Mouse (Mus musculus) intestine, embryonic 14.5 days (tissue): Measurements from ENCODE around the gene Gm28044. TPM values are rescaled to one million over a fixed set of nuclear protein-coding genes. Genes with fewer than 3 reads are reported as not detected.
"Not testable (repeated sequence)": the region's sequence is repeated elsewhere in the genome, so short reads cannot be mapped to it uniquely, and the experiment has no call there.

Source experiments
- ATAC-seq: fragments of 200-750 bp; cut with Nextera tagmentation; replicated peaks from 2 replicates; pipeline ENCODE4 v1.8.0; 2017; ENCODE audit warnings: low read depth, moderate number of reproducible peaks, moderate TSS enrichment, moderate library complexity; ENCODE audit not compliant: low FRiP score, low TSS enrichment
- DNase-seq: peaks from one replicate; pipeline ENCODE4 v3.0.0-alpha.2; 2018; ENCODE audit warnings: low spot score
- H3K27ac ChIP-seq: fragments of 300-500 bp; sonication (generic); 2 replicates; pipeline ENCODE4 v1.5.1; 2014; ENCODE audit warnings: low read depth, mild to moderate bottlenecking, control low read depth
- H3K27me3 ChIP-seq: fragments of 300-500 bp; sonication (generic); replicated peaks from 2 replicates; pipeline ENCODE4 v1.6.1; 2014; ENCODE audit warnings: low read length, control low read depth; ENCODE audit not compliant: control insufficient read depth, insufficient read depth
- H3K36me3 ChIP-seq: fragments of 300-500 bp; sonication (generic); 2 replicates; pipeline ENCODE4 v1.6.1; 2014; ENCODE audit warnings: low read length, control low read depth; ENCODE audit not compliant: control insufficient read depth, insufficient read depth
- H3K4me1 ChIP-seq: fragments of 300-500 bp; sonication (generic); replicated peaks from 2 replicates; pipeline ENCODE4 v1.6.1; 2014; ENCODE audit warnings: low read length, control low read depth, mixed read lengths; ENCODE audit not compliant: control insufficient read depth, insufficient read depth
- H3K4me2 ChIP-seq: fragments of 300-500 bp; sonication (generic); 2 replicates; pipeline ENCODE4 v1.6.1; 2014; ENCODE audit warnings: low read length
- H3K4me3 ChIP-seq: fragments of 300-500 bp; sonication (generic); 2 replicates; pipeline ENCODE4 v1.5.1; 2014; ENCODE audit warnings: low read depth, low read length, control low read depth, mixed read lengths
- H3K9ac ChIP-seq: fragments of 300-500 bp; sonication (generic); 2 replicates; pipeline ENCODE4 v1.6.1; 2014; ENCODE audit warnings: mild to moderate bottlenecking, low read length
- H3K9me3 ChIP-seq: fragments of 300-500 bp; sonication (generic); 2 replicates; pipeline ENCODE4 v1.6.1; 2016; ENCODE audit warnings: low read length, control low read depth; ENCODE audit not compliant: control insufficient read depth
- WGBS: fragments of 180-500 bp; shearing (Covaris S2); extraction: QIAGEN DNeasy Blood & Tissue Kit; methylation state at CpG from one replicate; pipeline ENCODE4 v1.1.7; 2014; 5-methylcytosine and 5-hydroxymethylcytosine counted together
- polyA plus RNA-seq: library from polyadenylated mRNA; unstranded; fragments of >200 nt; fragmentation: Nextera tagmentation; extraction: Ambion mirVana; gene quantifications from 2 replicates; pipeline ENCODE4 v1.2.1, GENCODE M21; 2014

Gene Gm28044
- polyA plus RNA-seq = not detected in 2 replicates

DNA sequence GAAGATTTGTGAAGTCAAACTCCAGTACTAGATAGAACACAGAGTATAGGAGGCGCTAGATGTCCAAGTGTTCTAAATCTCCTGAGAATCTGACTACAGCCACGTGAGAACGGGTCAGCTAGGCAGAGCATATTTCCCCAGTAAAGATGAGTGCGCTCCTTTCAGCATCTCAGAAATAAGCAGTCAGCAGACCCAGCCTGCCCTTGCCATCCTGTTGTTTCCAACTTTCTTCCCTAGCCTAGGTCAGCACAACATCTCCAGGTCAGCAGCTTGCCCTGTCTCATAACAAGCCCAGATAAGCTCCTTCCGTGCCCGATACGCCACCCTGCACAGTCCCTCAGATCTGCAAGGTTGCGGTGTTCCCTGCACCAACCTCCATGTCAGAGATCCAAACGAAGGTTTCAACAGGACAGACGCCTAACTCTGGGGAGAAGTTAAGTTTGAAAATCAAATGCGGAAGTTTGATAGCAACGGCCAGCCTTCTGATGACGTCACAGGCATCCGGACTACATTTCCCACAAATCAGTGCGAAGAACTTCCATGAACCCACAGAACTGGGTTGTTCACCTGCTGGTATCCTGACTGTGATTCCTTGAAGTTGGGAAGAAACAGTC, at the start of gene Gm28044, which contains the start of gene Zfp953:
Gene Gm28044 (minus strand): TSS at position 406 of the 614 bp plus-strand sequence.
Gene Zfp953 (minus strand): TSS at position 475 of the 614 bp plus-strand sequence.
- under 1% methylated on average over 15 of the region's 15 CpGs for WGBS
- no peaks in the 10 kb centered on the region for H3K27me3 ChIP-seq
- ATAC-seq (peak; percentile 94), DNase-seq (peak; percentile 97)
- H3K27ac ChIP-seq = peak within 1 kb of the TSS; percentile 67; the same call in 1 of the 2 replicates
- no peaks in the 10 kb centered on the region for H3K36me3 ChIP-seq
- peak within 1 kb of the TSS; percentile 53 for H3K4me2 ChIP-seq
- H3K4me1 ChIP-seq = peaks cover 6% of the 10 kb centered on the region; the same call in 1 of the 2 replicates
- no peaks in the 10 kb centered on the region for H3K9me3 ChIP-seq
- peak within 1 kb of the TSS; percentile 99 for H3K4me3 ChIP-seq
- H3K9ac ChIP-seq = peak within 1 kb of the TSS; percentile 69

DNA sequence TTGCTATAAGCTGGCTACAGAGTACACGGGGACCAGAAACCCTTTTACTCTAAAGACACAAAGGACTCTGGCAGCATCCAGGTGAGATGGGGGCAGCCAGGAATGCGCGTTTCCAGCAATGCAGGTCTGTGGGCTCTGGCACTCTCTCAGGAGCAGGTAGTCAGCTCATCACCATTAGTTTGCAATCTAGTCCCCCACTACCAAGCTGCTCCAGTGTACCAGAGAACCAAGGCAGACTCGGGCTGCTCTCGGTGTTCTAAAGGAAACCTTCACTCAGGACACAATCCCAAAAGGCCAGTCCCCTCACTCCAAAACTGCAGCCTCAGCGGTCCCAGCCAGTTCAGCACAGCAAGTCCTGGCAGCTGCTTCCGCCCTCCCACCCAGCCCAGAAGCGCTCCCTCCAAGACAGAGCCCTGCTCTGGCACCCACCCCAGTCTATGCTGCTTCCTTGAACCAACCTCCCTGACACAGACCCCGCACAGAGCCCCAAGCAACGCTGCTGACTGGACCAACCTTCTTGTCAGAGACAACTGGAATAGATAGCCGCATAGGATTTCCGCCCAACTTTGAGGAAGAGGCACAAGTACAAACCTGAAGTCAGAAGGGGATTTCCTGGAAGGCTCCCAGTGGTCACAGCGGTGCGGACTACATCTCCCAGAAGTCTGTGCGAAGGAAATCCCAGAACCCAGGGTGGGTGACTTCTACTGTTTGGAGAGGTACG, 39.0 kb upstream of the Gm28044 start, which contains the start of gene Zfp429:
Gene Zfp429 (minus strand): TSS at position 637 of the 721 bp plus-strand sequence.
- Histone ChIP-seq H3K4me3 (peak within 1 kb of the TSS; percentile 66), H3K9ac (peak within 1 kb of the TSS; percentile 23; the same call in 1 of the 2 replicates), H3K4me2 (peak within 1 kb of the TSS; percentile 52)
- H3K9me3 ChIP-seq, H3K27ac ChIP-seq, H3K4me1 ChIP-seq, H3K36me3 ChIP-seq, H3K27me3 ChIP-seq: not testable (repeated sequence)
- DNase-seq (peak; percentile 85), ATAC-seq (peak; percentile 94)
- WGBS = 2% methylated on average over 14 of the region's 16 CpGs

DNA sequence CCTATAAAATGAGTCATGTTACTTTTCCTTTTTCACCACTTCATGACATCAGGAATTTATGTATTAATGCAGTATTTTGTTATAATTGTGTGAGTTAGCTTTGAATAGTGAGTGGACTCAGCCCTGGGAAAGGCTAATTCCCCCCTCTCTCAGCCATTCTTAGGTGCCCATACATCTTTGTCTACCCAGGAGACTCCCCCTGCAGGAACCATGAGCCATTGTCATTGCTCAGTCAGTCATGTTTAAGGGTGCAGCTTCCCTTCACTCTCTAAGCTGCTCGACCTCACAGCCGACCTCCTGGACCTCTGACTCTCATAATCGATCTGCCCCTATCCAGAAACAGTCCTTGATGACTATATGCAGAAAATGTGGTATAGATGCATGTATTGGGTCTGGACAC, 15.9 kb upstream of the Gm28044 start:
- not testable (repeated sequence) for H3K27ac ChIP-seq, ATAC-seq, H3K9me3 ChIP-seq

DNA sequence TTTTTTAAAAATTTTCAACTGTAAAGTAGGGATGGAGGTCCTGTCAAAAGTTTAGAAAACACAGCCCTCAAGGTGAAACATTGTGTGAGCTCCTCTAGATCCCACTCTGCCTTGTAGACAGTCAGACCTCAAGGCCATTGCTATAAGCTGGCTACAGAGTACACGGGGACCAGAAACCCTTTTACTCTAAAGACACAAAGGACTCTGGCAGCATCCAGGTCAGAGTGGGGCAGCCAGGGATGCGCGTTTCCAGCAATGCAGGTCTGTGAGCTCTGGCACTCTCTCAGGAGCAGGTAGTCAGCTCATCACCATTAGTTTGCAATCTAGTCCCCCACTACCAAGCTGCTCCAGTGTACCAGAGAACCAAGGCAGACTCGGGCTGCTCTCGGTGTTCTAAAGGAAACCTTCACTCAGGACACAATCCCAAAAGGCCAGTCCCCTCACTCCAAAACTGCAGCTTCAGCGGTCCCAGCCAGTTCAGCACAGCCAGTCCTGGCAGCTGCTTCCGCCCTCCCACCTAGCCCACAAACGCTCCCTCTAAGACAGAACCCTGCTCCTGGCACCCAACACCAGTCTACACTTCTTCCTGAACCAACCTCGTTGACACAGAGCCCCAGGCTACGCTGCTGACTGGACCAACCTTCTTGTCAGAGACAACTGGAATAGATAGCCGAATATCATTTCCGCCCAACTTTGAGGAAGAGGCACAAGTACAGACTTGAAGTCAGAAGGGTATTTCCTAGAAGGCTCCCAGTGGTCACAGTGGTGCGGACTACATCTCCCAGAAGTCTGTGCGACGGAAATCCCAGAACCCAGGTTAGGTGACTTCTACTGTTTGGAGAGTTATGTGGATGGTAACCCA, 14.9 kb upstream of the Gm28044 start, which contains the start of the genes Gm28041 and Zfp456:
Gene Gm28041 (minus strand): TSS at position 684 of the 862 bp plus-strand sequence.
Gene Zfp456 (minus strand): TSS at position 761 of the 862 bp plus-strand sequence.
- Histone ChIP-seq H3K9ac (peak within 1 kb of the TSS; percentile 35), H3K4me2 (peak within 1 kb of the TSS; percentile 49), H3K4me3 (peak within 1 kb of the TSS; percentile 54)
- 15% methylated on average over 13 of the region's 15 CpGs for WGBS
- ATAC-seq (peak; percentile 97), DNase-seq (peak; percentile 81)
- not testable (repeated sequence) for H3K36me3 ChIP-seq, H3K4me1 ChIP-seq, H3K27me3 ChIP-seq, H3K27ac ChIP-seq, H3K9me3 ChIP-seq

More for the DNA sequence above, 15.9 kb upstream of the Gm28044 start:
- 78% methylated on average over 3 of the region's 3 CpGs for WGBS
- H3K4me2 ChIP-seq, H3K9ac ChIP-seq, H3K4me3 ChIP-seq, H3K36me3 ChIP-seq, H3K4me1 ChIP-seq, DNase-seq, H3K27me3 ChIP-seq: not testable (repeated sequence)

DNA sequence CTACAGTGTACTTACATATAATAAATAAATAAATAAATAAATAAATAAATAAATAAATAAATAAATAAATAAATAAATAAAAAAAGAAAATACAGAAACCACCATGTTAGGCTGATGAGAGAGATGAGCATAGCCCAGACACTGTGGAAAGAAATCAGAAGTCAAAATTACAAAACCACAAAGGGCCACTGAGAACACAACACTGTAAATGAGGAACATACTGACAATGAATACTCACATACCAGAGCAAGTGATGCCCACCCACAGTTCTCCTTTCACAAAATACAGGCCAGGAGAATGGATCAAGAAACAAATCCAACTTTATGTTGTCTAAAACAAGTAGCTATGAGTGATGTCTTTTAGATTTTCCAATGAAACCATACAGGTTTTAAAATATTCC, 8.5 kb downstream of the Gm28044 start:
- Histone ChIP-seq H3K9me3 (no peaks in the 10 kb centered on the region), H3K4me3 (no peak overlapping the region), H3K4me2 (no peak overlapping the region), H3K27ac (no peak overlapping the region), H3K36me3 (no peaks in the 10 kb centered on the region), H3K4me1 (no peaks in the 10 kb centered on the region), H3K9ac (no peak overlapping the region), H3K27me3 (no peaks in the 10 kb centered on the region)
- DNase-seq (no peak), ATAC-seq (no peak)

DNA sequence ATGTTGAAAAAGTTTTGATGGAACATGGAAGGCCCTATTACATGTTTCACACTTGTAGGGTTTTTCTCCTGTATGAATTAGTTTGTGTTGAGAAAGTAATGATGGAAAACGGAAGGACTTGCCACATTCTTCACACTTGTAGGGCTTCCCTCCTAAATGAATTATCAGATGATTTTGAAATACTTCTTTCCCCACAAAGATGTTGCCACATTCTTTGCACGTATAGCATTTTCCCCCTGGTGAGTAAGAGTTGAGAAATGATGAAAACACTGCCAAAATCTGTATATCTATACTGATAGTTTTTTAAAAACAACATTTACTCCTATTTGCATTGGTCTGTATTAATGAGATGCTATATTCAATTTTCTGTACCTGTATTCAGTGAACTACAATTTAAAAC, 16.9 kb downstream of the Gm28044 start:
- no peaks in the 10 kb centered on the region for H3K4me1 ChIP-seq
- H3K4me3 ChIP-seq = no peak overlapping the region
- no peak overlapping the region for H3K4me2 ChIP-seq
- no peaks in the 10 kb centered on the region for H3K27me3 ChIP-seq
- WGBS = 89% methylated on average over 2 of the region's 2 CpGs
- H3K27ac ChIP-seq = no peak overlapping the region
- H3K9ac ChIP-seq = no peak overlapping the region
- H3K36me3 ChIP-seq = peaks cover 12% of the 10 kb centered on the region
- H3K9me3 ChIP-seq = no peaks in the 10 kb centered on the region
- ATAC-seq (no peak), DNase-seq (no peak)

DNA sequence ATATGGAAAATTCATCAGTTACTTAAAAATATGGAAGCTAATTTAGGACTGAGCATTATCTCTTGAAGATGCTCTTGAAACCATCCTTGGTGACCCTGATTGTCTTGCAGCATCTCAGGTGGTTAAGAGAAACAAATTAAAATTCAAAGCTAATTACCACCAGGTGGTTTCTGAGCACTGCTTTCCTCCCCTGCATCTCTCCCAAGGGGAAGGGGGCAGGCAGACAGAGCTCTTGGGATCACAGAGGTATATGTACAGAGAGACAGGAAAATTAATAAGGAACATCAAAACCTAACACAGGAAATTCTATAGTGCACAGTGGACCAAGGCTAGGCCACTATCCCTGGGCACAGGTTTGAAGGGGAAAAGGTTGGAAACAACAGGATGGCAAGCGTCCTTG, 27.5 kb downstream of the Gm28044 start:
- Histone ChIP-seq H3K27me3 (no peaks in the 10 kb centered on the region), H3K4me2 (peak overlapping the region; percentile 71), H3K9me3 (no peaks in the 10 kb centered on the region), H3K27ac (peak overlapping the region; percentile 24), H3K4me3 (peak overlapping the region; percentile 63), H3K9ac (peak overlapping the region; percentile 45), H3K4me1 (0 out of 2 replicates have a peak, but pooled peaks cover 5% of the 10 kb centered on the region), H3K36me3 (no peaks in the 10 kb centered on the region)
- WGBS = 64% methylated on average over 1 of the region's 1 CpGs
- no peak; the same call in 1 of the 2 replicates for ATAC-seq
- DNase-seq = no peak
